Mouse (Mus musculus): ENCODE data around the gene Fam133b. TPM values are rescaled to one million over a fixed set of nuclear protein-coding genes. Genes with fewer than 3 reads are reported as not detected.
"Not testable (repeated sequence)": the region's sequence is repeated elsewhere in the genome, so short reads cannot be mapped to it uniquely, and the experiment has no call there.

Gene Fam133b
- total RNA-seq, 2 experiments from 2014 or later = 10.9 to 11.9 TPM

DNA sequence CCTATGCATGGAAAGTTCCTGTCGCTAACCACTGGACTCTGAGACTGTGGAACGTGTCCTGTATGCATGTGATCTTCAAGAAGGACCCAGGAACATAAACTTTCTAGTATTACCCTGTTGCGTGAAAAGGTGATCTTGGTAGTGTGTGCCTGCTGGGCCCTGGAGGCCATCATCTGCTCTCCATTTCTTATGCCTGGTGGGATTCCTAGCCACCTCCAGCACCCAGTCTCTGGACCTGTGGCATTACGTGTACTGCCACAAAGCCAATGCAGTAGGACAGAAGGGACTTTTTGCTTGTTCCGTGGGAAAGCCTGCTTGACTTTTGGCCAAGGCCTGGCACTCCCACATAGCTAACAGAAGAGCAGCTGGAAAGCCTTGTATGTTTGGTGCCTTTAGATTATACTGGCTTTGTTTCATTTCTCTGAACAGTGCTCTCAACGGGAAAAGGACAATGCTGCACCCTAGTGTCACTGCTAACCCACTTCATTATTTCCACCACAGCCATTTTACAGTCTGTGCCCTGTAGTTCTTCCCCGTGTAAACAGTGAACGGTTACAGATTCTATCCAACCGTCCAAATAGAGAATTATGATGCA lies 27.1 kb upstream of the Fam133b start:
- intact Hi-C loops (cut with DNase I) = loop anchor here (1.0 to 5.0 kb wide), 4 partner anchors 94 to 366 kb away; no protein-coding TSS in a partner anchor
- peak; percentile 49 to 64 for DNase-seq

DNA sequence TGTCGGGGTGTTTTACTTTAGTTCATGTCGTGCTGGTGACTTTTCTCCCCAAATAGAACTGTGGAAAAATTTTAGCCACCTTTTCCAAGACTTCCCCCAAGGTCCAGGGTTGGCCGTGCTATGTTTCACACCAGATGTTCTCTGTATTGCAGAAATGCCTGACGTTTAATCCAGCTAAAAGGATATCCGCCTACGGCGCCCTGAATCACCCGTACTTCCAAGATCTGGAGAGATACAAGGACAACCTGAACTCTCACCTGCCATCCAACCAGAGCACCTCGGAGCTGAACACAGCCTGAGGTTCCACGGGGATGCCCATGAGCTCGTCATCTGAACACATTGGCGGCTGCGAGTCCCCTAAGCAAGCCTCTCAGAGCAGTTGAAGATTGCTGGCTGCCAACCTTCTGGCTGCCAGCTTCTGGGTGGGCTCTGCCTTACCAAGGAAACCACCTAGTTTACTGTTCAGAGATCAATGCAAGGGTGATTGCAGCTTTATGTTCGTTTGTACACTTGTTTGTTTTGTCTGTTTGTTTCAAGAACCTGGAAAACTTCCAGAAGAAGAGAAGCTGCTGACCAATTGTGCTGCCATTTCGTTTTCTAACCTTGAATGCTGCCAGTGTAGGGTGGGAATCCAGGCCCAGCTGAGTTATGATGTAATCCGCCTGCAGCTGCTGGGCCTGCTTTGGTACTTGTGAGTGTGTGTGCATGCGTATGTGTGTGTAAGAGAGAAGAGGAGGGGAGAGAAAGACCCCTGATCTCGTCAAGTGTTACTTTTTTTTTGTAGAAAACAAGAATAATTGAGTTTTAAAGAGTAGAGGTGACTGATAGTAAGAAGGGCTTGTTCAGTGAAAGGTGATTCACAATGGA lies 22.9 kb upstream of the Fam133b start:
- no peak for DNase-seq
- intact Hi-C loops (cut with DNase I) = no loop called here

DNA sequence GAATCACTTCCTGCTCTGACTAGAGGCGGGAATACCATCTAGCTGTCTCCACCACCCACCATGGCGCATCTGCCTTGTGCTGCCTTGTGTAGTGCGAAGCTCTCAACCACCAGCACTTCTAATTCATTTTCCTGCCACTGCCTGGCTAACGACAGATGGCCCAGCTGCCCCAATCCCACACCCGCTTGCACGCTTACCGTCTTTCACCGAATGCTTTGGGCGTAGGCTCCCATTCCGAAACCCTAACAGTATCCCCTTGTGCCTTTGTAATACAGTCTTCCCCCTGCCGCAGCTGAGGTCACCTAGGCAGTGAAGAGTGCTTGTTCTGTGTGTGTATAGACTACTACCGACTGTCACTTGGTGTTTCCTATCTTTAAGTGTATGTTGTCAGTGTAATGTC lies 21.9 kb upstream of the Fam133b start:
- intact Hi-C loops (cut with DNase I) = no loop called here

DNA sequence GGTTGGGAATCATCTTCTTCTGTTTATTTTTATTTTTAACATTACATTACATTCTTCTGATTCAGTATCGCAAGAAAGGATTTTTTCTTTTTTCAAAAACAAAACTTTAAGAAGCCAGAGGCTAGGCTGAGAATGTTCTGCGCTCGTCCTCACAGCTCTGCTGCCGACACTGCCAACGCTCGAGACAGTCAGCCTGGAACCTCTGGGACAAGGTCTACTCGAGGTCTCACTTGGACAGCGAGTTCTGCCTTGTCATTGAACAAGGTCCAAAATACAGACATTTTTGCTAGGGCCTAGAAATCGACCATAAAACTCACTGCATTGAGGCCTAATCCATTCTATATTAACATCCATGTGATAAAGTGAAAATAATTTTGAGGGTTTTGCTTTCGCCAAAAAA lies 20.8 kb upstream of the Fam133b start:
- intact Hi-C loops (cut with DNase I) = no loop called here
- no peak for DNase-seq

More for the DNA sequence above, 21.9 kb upstream of the Fam133b start:
- no peak for DNase-seq

DNA sequence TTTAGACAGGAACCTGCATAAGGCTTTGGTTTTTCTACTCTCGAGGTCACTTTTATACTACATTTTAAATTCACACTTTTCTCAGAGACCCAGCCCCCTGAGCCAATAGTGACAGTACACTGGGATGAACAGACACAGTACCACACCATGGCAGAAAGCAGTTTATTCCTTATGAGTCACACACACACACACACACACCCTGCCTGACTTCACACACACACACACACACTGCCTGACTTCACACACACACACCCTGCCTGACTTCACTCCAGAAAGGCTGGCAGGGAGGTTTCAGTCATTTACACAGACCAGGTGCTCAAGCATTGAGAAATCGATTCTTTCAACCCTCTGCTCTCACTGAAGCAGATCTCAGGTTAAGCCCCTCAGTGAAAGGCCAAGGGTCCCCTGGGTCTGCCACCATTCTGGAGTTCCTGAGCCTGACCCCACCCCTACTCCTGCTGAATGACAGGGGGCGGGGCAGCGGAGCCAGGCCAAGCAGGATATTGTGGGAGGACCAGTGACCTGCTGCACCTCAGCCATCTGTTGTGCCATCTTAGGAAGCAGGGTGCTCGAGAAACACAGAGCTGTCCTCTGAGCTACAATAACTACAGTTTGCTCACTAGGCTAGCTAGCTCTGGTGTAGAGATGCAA lies 16.5 kb upstream of the Fam133b start:
- intact Hi-C loops (cut with DNase I) = no loop called here
- no peak for DNase-seq

DNA sequence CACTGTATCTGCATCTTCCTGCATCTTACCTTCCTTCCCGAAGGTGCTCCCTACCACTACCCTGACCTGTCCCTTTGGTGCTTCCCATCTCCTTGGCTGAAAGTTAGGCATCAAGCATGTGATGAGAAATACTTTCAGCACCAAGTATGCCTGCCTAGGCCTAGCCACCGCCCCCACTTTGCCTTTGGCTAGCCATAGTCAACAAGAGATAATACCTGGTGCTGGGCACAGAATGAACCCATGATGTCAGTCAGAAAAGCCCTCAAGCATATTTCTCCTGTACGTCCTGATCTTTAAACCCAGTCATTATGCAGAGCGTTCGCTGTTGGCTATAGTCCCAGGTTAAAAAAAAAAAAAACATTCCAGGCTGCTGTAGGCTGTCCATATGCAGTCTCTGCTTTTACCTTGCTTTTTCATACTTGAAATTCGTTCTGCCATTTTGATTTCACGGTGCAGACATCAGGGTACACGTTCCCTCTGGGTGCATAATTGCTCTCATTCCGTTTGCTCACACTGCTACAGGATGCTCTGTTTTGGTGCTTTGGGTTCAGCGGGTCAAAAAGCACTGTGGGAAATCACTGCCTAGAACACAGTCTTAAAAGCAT lies 13.9 kb upstream of the Fam133b start:
- no peak for DNase-seq
- intact Hi-C loops (cut with DNase I) = no loop called here

DNA sequence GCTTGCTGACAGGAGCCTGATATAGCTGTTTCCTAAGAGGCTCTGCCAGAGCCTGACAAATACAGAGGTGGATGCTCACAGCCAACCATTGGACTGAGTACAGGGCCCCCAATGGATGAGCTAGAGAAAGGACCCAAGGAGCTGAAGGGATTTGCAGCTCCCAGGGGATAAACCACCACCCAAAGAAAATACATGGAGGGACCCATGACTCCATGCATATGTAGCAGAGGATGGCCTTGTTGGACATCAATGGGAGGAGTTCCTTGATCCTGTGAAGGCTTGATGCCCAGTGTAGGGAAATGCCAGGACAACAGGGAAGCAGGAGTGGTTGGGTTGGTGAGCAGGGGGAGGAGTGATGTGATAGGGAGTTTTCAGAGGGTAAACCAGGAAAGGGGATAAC lies 11.6 kb upstream of the Fam133b start:
- intact Hi-C loops (cut with DNase I); DNase-seq: not testable (repeated sequence)

DNA sequence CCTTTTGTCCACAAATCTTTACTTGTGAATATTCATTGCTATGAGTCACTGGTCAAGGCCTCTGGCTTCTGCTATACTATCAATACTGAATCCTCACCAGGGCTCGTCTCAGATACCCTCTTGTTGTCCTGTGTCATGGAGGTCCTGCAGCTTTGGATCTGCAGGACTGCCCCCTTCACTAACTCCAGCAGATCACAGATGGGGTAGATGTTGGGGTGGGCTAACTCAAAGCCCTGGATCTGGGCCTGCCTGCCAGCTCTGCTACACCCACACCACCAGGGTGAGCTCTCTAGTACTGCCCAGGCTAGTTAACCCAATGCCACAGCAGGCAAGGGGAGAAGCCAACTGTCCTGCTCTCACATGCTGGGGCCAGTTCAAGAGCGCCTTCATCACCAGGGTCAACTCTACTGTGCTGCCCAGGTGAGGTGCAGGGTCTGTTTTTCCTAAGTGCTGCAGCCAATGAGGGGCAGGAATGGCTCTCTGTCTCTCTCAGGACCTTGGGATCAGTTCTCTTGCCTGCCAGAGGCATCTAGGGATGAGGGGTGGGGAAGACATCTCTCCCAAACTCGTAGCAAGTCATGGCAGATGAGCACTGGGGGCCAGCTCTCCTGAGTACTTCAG lies 6.9 kb upstream of the Fam133b start:
- intact Hi-C loops (cut with DNase I) = no loop called here
- no peak for DNase-seq

DNA sequence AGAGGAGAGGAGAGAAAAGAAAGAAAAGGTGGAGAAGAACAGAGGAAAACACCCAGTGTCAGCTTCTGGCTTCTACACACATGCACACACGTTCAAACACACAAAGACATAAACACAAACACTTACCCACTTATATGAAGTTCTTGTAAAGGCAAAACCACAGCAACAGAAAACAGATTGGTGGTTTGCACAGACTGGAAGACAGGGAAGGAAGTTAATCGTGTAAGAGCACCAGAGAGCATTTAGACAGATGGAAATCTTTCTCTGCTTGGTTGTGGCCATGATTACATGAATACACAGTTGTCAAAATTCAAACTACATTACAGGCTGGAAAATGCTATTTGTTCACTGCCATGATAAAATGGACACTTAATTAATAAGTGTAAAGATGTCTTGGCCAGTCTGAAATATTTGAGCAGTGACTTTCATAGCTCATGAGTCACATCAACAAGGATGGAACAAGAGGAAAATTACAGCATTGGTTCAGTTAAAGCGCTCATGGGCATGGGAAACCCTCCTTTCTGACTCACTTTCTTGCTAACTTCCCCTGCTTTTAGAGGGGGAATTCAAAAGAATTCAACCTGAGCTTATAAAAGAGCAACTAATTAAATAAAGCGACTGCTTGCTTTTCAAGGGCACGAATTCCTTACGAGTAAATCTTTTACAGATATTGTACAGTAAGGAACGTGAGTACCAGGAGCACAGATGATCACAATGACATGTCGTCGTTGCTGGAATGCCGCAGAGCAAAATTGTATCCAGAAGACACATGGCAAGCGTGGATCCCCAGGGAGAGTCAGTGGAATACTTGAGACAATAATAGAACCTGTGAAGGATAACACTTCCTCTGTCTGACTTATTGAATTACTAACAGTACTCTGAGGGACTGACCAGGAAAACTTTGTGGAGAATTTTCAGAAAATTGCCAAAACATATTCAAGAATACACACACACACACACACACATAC lies 4.8 kb upstream of the Fam133b start:
- DNase-seq = no peak
- intact Hi-C loops (cut with DNase I) = no loop called here

DNA sequence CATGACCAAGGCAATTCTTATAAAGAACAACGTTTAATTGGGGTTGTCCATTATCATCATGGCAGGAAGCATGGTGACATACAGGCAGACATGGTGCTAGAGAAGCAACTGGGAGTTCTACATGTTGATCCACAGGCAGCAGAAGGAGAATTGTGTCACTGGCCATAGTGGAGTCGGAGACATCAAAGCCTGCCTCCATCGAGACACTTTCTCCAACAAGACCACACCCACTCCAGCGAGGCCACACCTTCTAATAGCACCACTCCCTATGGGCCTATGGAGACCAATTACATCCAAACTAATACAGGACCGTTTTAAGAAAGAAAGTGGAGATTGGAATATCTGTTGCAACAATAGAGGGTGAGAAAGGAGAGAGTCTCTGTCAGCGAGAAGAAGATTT lies 1.8 kb upstream of the Fam133b start:
- intact Hi-C loops (cut with DNase I) = no loop called here
- DNase-seq = no peak

DNA sequence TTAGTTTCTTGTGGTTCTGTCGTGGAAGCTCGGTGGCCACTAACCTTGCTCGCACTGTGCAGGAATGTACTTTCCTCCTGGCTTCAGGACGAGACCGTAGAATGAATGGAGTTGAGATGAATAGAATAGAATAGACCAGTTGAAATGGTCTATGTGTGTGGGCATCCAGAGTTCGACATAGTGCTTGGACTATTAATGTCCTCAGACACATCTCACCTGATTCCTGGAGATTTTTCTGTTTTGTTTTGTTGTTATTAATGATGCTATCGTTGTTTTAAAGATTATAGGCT lies 792 bp downstream of the Fam133b start:
- intact Hi-C loops (cut with DNase I) = loop anchor here (2.0 kb wide), 1 partner anchor 52 kb away; the partner anchor contains the start of genes Pex1 and Rbm48
- no peak for DNase-seq

DNA sequence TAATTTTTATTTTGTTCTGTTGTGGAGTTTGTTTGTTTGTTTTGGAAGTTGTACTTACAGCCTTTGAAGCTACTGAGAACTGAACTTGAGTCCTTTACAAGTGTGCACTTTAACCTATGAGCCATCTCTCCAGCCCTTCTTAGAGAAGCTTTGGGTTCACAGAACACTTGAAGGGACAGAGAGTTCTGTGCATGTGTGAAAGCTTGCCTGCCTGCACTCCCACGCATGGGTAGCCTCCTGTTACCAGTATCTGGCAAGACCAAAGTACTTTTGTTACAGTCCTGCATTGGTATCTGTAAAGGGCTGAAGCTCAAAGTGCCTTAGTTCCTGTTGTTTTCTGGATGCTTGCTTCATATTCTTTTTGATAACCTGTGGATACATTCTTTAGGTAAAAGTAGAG lies 2.6 kb downstream of the Fam133b start:
- DNase-seq = no peak
- intact Hi-C loops (cut with DNase I) = no loop called here

DNA sequence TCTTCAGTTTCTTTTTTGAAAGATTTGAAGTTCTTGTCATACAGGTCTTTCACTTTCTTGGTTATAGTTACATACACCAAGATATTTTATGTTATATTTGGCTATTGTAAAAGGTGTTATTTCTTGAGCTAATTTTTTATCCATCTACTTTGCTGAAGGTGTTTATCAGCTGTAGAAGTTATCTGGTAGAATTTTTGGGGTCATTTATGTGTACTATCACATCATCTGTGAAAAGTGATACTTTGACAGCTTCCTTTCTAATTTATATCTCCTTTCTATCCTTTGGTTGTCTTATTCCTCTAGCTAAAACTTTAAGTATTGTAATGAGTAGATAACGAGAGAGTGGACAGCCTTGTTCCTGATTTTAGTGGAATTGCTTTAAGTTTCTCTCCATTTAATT lies 7.8 kb downstream of the Fam133b start:
- DNase-seq = no peak
- intact Hi-C loops (cut with DNase I) = no loop called here

DNA sequence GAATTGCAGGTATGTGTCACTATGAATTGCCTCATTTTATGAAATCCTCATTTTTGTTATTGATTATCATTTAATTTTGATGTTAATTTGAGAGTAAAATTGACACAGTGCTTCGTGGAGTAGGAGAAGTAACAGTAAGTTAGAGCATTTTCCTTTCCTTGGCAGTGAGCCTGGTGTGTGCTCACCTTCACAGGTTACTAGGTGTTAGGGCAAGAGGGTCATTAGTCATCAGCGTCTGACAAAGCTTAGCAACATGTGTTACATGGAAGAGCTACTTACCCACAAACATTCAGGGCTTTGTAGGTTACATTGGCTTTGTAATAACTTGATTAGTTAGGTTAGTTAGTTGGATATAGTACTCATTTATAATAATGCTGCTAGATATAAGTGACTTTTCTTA lies 10.6 kb downstream of the Fam133b start:
- intact Hi-C loops (cut with DNase I) = no loop called here
- no peak for DNase-seq

DNA sequence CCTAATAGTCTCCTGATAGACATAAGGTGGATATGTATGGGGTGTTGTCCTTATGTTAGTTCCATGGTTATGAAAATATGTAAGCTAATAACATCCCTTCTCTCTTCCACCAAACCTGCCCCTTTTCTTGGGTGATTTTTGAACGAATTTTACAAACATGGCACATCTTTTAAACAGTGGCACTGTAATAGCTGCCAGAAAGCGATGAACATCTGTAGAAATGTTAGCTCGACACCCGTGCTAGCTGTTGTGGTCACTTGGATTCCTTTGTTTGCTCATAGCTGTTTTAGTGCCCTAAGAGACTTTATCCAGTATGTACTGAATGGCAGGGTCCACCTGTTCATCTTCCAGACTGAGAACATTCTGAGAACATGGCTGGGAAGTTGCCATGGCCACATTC lies 27.6 kb downstream of the Fam133b start, which contains the start of gene 1700109H08Rik:
1700109H08Rik (plus strand) TSS at position 301 of the 400 bp plus-strand sequence.
- intact Hi-C loops (cut with DNase I) = no loop called here
- DNase-seq = no peak

DNA sequence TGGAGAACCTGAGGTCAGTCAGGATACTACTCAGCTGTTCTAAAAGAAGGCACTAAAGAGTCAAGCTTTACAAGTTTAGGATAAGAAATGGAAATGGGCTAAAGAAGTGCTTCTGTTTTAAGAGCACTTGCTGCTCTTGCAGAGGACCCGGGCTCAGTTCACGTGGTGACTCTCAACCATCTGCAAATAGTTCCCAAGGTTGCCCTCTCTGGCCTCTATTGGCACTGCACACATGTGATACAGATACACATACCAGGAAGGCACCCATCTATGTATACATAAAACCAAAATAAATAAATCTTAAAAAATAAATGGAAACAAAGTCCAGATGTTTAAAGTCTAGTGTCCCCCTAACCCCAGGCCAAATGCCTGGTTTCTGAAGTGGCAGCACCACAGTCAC lies 31.2 kb downstream of the Fam133b start:
- intact Hi-C loops (cut with DNase I) = no loop called here
- DNase-seq = no peak

DNA sequence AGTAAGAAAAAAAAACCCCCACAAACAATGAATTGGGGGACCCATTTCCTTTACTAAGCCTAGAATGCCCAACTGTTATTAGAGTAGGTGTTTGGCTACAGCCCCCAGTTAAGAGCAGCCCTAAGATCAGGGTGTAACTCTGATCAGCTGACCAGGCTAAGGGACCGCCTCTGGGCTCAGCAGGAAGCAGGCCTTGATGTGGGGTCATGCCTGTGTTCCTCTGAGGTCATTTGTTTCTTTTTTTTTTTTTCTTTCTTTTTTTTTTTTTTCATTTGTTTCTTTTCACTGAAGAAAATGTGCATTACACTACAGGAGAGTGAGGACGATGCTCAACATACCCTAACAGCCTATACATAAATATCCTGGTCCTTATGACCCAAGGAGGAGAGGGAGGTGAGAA lies 34.3 kb downstream of the Fam133b start:
- intact Hi-C loops (cut with DNase I) = no loop called here

DNA sequence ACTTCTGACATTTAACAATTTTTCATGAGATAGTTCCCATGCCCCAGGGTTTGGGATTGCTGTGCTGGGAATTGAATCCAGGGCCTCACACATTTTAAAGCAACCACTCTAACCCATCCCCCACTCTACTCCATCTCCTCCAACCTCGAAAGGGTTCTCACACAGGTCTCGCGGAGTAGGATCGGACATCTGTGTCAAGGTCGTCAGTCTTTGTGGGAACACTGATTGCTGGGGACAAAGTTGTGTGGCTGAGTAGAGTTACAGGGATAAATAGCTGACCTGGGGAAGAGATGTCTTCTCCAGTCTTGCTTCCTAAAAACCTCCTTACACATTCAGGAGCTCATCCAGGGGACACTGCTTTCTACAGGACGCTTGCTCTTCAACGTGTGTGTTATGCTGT lies 35.4 kb downstream of the Fam133b start:
- intact Hi-C loops (cut with DNase I) = no loop called here
- no peak for DNase-seq

More for the DNA sequence above, 34.3 kb downstream of the Fam133b start:
- DNase-seq = no peak

DNA sequence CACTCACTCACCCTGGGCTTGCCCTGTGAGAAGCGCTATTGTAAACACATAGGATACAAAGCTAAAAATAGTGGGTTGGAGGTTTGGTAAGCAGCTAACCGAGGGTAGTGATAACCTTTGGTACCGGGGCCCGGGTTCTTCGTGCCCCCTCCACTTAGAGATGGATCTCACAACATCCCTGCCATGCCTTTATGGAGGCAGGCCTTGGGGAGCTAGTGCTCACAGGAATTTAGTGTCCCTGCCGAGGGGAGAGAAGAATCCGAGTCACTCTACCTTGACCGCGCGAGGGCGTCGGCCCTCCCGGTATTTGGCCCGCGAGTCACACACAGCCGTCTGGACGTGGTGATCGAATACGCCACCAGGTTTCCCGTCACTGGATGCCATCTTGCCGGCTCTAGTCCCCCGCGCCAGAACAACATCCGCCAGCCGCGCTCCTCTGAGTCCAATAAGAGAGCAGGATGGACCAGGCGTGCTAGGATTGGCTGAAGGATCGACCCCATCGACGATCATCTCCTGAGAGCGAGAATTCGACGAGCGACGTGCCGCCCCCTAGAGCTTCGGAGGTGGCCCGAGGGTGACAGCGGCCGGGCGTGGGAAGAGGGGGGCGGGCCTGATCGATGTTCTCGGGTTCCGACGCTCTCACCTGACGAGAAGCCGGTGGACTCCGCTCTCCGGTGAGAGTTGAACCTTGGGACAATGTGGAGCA lies 52.2 kb downstream of the Fam133b start, which contains the start of gene Pex1:
Pex1 (plus strand) TSS at position 374 of the 706 bp plus-strand sequence.
- intact Hi-C loops (cut with DNase I) = loop anchor here (2.0 kb wide), 2 partner anchors 51 kb away; no protein-coding TSS in a partner anchor
- peak; percentile 91 for DNase-seq

Data from heart, postnatal 36 days (tissue).